Mouse (Mus musculus) mesoderm, embryonic 11.5 days (tissue): ENCODE measurements around the gene Aamp.

Experiments used
- DNase-seq: peaks from one replicate; pipeline ENCODE4 v3.0.0-alpha.2; 2012; ENCODE audit warnings: low read depth, low spot score

Aamp gene

GRCm38 (mm10) chr1:74281886-74282285, 2.7 kb downstream of the Aamp start:
- no peak for DNase-seq

- no peak for DNase-seq
Measured at GRCm38 (mm10) chr1:74281372-74281771, 3.2 kb downstream of the Aamp start.

DNA sequence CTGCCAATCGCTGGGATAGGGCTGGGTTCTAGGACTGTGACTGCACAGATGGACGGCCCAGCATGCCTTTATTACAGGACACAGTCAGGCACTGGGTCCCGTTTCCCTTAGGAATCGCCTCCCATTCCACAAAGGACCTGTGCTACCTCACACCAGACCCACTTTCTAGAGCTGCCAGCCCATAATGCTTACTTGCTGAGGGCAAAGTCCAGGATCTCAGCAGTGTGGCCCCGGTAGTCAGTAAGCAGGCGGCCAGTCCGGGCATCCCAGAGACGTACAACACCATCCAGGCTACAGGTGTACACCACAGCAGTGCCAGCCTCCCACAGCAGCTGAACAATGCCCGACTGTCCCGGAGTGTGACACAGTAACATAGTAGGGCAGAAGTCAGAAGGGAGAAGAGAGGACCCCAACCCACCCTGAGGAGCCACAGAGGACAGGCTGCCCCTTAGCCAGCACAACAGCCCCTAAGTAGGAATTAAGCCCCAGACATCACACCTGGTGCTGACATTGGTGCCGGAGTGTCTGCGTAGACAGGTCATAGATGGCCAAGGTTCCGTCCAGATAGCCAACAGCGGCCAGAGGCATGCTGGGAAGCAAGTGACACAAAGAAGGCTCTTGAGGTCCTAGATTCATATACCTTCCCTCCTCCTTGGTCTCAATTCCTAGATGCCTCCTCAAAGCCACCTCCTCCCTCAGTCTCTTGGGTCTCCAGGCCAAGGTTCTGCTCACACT, 3.8 kb downstream of the Aamp start:
- DNase-seq, result no peak

- DNase-seq, result no peak
Measured at GRCm38 (mm10) chr1:74278988-74279387, 5.5 kb downstream of the Aamp start.

DNA sequence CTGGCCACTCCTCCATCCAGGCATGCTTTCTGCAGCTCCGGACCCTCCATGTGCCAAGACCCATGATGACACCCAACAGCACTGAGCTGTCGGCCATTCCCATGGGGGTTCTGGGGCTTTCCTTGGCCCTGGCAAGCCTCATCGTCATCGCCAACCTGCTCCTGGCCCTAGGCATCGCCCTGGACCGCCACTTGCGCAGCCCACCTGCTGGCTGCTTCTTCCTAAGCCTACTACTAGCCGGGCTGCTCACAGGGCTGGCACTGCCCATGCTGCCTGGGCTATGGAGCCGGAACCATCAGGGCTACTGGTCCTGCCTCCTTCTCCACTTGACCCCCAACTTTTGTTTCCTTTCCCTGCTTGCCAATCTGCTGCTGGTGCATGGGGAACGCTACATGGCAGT, 6.0 kb downstream of the Aamp start, which contains the start of gene Gpbar1:
TSS of gene Gpbar1 (plus strand) at position 13 of the 400 bp plus-strand sequence.
- DNase-seq, result no peak

DNA sequence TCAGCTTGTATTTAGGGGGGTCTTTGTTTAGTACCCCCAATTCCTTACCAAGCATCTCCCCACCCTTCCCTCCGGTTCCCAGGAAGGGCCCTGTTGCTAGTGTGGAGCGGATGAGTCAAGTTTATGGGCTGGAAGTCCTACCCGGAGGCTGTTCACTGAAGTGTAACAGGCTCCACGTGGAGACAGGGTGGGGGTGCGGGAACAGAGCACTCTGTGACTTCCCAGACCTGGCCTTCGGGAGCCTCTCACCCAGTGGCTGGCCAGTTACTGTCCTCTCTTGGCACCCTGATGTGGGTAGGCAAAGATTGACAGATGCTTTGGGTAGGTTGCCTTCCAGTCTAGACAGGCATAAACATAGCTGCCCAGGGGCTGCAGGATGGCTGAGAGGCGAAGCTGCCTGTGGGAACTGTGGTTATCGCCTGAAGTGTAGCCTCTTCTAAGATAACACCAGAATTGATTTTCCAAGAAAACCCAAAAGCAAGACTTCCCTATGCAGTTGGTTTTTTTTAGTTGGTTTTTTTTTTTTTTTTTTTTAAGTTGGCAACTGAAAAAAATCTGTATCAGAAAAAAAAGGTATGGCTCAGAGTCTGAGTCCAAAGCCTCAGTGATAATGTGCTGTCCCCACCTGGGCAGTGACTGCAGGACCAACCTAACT, 6.5 kb downstream of the Aamp start:
- DNase-seq, result no peak

DNA sequence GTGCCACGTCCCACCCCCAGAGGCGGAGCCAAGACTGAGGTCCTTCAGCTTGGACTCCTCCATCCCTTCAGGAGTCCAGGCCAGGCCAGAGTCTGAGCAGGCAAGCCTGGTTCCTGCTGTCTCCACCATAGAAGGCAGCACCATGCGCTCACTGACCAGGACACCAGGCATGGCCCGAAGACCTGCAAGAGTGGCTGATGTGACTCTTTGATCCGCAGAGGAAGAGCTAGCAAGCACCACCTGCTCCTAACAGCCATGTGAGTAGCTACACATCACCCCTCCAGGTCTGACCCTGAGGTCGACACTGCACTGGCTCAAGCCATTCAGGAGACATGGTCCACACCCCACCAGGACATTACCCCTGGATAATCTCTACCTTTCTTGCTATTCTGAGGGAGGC, 7.5 kb downstream of the Aamp start:
- no peak for DNase-seq

- DNase-seq, result peak; percentile 43
Measured at GRCm38 (mm10) chr1:74275015-74275414, 9.5 kb downstream of the Aamp start.

GRCm38 (mm10) chr1:74271659-74272058, 12.9 kb downstream of the Aamp start:
- DNase-seq, result no peak

DNA sequence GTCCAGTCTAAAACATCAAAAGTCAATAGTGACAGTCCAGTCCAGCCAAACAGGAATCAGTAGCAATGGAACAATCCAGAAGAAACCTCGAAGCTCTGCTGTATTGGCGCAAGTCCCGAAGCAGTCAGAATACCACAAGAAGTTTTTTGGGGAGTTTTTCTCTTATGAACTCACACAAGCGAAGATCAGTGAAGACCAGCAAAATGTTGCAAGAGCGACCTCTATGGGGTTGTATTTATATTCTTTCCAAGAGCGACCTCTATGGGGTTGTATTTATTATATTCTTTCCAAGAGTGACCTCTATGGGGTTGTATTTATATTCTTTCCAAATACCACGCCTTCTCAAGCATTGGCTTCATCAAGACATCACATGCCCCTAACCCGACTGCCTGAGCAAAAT, 15.8 kb downstream of the Aamp start:
- no peak for DNase-seq

DNA sequence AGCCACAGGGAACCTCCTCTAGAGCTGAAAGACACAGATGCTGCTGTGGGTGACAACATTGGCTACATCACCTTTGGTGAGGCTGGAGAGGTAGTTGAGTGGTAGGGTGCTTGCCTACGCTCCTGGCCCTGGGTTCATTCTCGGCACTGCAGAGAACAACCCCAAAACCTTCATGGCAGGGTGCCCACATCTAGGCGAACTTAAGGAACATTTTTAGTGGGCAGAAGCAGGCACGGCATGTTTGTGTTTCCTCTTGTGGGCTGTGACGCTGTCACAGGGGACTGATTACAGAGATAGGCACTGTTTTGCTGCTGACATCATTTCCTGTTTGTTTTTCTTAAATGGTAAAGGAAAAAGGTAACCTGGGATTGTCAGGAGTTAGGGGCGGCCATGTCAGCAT, 22.0 kb downstream of the Aamp start:
- DNase-seq, result no peak

- no peak for DNase-seq
Measured at GRCm38 (mm10) chr1:74256782-74257181, 27.8 kb downstream of the Aamp start.

- DNase-seq, result no peak
Measured at GRCm38 (mm10) chr1:74255704-74256345, 28.7 kb downstream of the Aamp start.

GRCm38 (mm10) chr1:74250096-74250495, 34.4 kb downstream of the Aamp start:
- DNase-seq, result no peak

GRCm38 (mm10) chr1:74249331-74249980, 35.1 kb downstream of the Aamp start:
- DNase-seq, result no peak

GRCm38 (mm10) chr1:74248799-74249198, 35.7 kb downstream of the Aamp start:
- no peak for DNase-seq

DNA sequence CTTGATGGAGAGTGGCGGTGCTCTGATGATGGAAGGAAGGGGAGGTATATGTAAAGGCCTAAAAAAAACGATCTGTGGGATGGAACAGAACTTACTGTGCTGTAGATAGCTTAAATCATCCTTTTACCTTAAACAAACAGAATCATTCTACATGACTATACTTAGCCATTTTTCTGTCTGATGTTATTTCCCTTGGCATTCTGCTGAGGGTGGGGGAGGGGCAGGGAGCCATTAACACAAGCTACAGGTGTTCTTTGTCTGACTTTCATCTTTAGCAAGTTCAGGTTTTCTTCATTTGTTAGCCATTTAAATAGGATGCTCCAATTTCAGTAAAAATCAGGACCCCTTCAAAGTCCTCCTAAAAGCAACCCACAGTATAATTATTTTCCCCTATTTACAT, 39.0 kb downstream of the Aamp start:
- no peak for DNase-seq

DNA sequence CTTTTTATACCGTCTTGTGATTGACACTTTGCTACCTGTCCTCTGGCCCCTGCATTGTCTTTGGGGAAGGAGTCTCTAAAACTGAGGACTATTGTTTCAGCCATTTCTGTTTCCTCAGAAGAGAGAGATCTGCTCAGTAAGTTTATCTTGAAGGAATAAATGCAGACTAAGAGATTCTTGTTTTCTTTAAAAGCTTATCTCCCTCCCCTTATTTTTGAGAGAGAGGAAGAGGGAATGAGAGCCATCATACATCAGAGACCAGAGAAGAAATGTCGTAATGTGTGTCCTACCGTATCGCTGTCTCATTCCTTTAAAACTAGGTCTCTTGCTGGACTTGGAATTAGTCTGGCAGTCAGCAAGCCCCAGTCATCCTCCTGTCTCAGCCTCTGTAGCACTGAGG, 43.7 kb downstream of the Aamp start:
- DNase-seq, result no peak

DNA sequence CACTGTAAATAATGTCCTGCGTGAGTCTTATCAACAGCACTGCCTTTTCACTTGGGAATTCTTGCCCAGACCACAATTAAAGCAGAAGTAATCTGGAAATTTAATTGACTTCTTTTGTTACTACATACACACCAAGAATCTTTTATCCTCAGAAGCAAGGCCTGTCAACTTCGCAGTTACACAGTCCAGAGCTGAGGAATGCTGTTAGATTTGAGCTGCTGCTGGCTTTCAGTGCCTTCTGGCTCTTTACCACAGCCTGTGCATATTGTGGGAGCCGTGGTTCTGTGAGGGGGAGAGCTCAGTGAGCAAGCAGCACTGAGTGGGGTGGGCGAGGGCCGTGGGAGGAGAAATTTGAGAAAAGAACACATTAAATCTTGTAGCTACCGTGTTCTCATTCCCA, 44.2 kb downstream of the Aamp start:
- no peak for DNase-seq

- no peak for DNase-seq
Measured at GRCm38 (mm10) chr1:74239618-74240017, 44.9 kb downstream of the Aamp start.

GRCm38 (mm10) chr1:74239162-74239561, 45.4 kb downstream of the Aamp start:
- no peak for DNase-seq

DNA sequence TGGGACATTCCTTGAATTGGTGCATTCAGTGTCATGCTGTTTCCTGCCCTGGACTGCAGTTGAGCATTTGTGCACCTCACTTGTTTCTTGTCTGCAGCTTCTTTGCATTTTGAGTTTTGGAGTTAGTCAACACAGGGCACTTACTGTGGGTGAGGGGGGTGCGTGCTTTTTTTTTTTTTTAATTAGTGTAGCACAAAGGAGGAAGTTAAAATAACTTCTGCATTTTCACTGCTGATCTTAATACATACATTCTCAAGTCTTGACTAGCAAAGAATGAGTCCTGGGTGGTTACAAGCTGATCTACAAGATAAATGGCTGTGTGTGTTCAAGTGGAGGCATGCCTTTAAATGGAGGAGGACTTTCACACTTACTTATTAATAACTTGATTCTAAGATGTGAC, 46.4 kb downstream of the Aamp start:
- no peak for DNase-seq
